Mouse (Mus musculus) ZHBTc4 (cell line): ENCODE results near the gene Klk9.

Source experiments
- DNase-seq: peaks from one replicate; pipeline ENCODE4 v3.0.0-alpha.2; 2011; ENCODE audit warnings: low read depth, low spot score

The Klk9 gene

GRCm38 (mm10) chr7:43791591-43791990 lies at the start of gene Klk9:
TSS of gene Klk9 (plus strand) at chr7:43791891.
- DNase-seq, result no peak

DNA sequence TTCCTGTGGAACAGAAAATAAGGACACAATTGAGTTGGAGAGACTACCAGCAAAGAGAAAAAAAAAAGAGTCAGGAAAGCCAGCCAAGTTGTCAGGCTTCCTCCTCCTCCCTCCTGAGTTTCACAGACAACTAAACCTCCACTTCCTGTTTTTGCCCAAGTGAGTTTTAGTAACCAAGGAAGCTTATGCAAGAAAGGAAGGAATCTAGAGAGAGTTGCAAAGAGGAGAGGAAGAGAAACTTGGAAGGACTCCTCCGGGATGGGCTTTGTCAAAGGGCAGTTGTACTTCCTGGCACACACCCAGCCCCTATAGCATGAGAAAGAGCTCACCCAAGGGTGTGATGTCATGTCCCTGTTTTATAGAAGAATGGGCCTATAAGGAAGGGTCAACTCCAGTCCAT lies 43.9 kb upstream of the Klk9 start:
- DNase-seq, result no peak

DNA sequence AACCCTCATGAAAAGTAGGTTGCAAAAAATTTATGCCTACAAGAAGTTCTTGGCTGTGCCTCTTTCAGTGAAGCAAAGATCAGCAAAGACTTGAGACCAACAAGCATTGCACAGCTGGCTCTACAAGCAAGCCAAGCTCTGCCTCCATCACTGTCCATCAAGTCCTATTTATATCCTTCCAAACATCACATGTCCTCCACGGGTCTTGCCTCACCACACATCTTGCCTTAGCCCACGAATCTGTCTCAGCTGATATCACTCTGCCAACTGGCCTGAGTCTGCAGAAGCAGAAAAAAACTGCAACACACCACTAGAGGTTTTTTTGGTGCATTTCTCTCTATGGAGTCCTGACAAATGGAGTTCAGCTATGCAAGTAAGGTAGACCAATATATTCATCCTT lies 38.9 kb upstream of the Klk9 start:
- DNase-seq, result no peak

GRCm38 (mm10) chr7:43766484-43766883 lies 25.2 kb upstream of the Klk9 start:
- no peak for DNase-seq

- no peak for DNase-seq
Observed at GRCm38 (mm10) chr7:43768597-43768996, 23.1 kb upstream of the Klk9 start, which contains the start of gene Klk12. TSS of gene Klk12 (plus strand) at chr7:43768897.

DNA sequence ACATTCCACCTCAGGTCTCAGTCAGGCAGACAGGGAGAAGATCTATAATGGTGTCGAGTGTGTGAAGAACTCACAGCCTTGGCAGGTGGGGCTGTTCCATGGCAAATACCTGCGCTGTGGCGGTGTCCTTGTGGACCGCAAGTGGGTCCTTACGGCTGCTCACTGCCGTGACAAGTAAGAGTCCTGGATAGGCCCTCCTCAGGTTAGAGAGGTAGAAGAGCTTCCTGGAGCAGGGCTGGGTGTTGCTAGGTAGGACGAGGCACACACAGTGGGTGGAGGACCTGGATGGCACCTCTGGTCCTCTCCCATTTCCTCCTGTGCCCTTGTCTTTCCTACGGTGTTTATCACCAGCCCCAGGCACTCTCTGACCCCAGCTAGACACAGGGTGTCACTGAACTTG lies 22.1 kb upstream of the Klk9 start:
- no peak for DNase-seq

GRCm38 (mm10) chr7:43770701-43771100 lies 21.0 kb upstream of the Klk9 start:
- DNase-seq, result no peak

DNA sequence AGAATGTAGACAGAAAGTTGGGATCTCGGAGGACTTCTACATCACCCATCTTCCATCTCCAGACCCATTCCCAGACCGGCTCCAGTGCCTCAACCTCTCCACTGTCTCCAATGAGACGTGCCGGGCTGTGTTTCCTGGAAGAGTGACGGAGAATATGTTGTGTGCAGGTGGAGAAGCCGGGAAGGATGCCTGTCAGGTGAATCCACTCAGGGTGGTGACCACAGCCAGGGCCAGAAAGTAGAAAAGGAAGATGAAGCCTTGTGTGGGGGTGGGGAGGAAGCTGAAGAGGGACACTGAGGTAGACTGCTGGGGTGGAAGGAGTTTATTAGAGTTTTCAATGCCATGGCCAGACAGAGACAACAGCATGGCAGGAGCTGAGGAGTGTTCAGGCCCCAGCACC lies 19.8 kb upstream of the Klk9 start:
- DNase-seq, result no peak

DNA sequence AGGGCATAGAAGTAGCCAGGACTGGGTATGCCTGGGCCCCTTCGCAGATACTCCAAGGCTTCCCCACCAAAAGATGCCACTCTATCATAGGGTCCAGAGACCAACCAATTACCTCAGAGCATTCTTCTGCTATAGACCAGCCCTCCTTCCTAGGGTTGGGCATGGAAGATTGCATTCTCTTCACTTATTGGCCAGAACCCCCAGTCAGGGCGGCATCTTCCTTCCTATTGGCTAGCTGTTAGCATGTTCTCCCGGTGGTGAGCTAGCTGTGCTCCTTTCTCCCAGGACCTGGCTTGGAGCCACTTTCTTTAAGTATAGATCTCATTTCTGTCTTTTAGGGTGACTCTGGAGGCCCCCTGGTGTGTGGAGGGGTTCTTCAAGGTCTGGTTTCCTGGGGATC lies 18.8 kb upstream of the Klk9 start:
- peak; percentile 51 for DNase-seq

- no peak for DNase-seq
Observed at GRCm38 (mm10) chr7:43774364-43774763, 17.3 kb upstream of the Klk9 start, which contains the start of gene Klk11. TSS of gene Klk11 (plus strand) at chr7:43774604.

DNA sequence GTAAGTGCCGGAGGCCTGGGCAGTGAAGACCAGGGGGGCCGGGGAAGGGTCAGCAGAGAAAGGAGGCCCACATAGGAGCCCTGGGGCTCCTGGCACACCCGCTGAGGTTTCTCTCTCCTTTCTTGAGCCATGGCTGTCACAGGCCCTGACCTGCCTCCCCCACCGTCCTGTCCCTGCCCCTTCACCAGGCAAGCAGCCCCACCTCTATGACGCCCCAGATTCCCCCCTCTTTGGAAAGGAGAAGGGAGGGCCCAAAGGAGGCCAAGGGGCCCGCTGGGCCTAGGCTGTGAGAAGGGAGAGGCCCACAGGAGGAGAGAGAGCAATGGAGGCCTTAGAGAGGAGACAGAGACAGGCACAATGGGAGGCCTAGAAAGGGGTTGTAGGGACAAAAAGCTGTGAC lies 16.9 kb upstream of the Klk9 start:
- DNase-seq, result no peak

DNA sequence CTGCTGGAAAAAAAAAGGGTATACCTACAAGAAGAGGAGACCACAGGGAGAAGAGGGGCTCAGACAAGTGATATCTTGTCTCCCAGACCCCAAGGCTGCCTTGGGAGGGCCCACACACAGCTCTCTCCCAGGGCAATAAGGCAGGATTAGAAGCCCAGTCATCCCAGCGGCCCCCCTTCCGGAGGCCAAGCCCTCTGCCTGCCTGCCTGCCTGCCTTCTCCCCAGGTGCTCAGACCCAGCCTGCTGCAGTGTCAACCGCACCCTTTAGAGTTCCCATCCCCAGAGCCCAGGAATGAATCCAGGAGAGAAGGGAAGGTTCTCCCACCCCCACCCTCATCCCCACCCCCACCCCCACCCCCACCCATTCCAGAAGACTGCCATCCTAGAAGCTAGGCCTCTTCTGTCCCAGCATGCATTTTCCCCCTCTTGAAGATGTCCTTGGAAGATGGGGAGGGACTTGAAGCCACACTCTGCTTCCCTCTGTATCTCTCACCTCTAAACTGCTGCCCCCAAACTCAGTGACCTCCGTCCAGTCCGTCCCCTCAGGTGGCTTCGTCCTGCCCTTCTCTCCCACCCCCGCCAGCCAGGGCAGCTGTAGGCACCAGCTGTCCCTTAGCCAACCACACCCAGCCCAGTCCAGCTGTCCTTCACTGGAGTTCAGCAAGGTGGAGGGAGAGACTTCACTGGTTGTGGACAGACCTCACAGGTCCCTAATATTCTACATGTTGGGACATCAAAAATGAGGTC lies 16.2 kb upstream of the Klk9 start:
- peak; percentile 61 for DNase-seq

- DNase-seq, result no peak
Observed at GRCm38 (mm10) chr7:43776506-43776905, 15.2 kb upstream of the Klk9 start.

DNA sequence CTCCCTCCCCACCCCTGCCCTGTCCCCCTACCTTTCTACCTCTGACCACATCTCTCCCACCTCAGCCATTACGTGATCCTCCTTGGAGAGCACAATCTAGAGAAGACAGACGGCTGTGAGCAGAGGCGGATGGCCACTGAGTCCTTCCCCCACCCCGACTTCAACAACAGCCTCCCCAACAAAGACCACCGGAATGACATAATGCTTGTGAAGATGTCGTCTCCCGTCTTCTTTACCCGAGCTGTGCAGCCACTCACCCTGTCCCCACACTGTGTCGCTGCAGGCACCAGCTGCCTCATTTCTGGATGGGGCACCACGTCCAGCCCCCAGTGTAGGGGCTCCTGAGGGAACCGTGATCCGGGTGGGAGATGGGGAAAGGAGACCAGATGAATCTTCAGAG lies 14.3 kb upstream of the Klk9 start:
- DNase-seq, result no peak

- no peak for DNase-seq
Observed at GRCm38 (mm10) chr7:43778176-43778970, 13.3 kb upstream of the Klk9 start.

DNA sequence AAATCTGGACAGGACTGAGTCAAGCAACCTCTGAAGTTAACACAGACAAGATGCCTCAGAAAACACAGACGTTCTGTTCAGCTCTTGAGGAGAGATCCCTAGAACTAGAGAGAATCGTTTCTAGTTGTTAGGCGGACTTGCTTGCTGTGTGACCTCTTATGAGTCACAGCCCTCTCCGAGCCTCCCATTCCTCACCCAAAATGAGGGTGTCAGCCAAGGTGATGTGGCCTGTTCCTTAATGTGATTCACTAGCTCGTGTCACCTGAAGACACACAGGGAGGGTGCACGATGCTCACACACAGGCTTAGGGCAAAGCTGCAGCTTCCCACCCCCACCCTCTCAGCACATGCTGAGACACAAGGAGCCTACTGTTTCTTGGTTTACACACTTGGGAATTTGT lies 11.4 kb upstream of the Klk9 start:
- DNase-seq, result no peak

DNA sequence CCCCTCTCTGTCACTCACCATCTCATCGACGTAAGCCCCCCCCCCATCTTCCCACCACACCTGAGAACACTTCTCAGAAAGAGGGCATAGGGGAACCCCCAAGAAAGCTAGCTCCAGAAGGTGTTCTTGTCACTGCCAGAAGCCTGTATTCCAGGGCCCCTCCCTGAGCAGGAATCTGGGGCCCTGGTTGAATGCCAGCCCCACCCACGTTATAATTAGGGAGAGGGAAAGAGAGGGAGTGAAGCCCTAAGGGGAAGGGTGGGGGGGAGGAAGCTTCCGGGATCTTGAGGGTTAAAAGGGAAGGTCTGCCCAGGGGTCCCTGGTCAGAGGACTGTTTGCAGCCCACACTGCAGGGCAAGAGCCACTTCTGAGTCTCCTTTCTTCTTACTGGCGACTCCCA lies 10.9 kb upstream of the Klk9 start, which contains the start of gene Klk10:
TSS of gene Klk10 (plus strand) at position 290 of the 400 bp plus-strand sequence.
- peak; percentile 46 for DNase-seq

DNA sequence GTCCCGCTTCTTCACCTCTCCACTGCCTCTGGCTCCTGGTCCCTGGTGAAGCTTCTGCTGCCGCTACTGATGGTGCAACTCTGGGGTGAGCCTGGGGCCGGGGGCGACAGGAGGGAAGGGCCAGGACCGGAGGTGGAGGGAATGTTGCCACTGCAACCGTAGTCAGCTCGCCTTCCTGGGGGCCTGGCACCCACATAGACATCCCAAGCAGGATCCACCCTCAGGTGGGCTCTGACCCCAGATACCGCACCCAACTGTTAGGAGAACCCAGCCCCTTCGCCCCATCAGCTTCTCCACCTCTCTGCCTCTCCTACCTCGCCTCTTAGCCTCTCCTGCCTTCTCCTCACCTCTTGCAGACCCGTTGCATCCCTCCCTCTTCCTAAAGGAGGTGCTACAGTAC lies 10.2 kb upstream of the Klk9 start:
- DNase-seq, result no peak

GRCm38 (mm10) chr7:43782275-43783265 lies 9.1 kb upstream of the Klk9 start:
- peak; percentile 91 for DNase-seq

GRCm38 (mm10) chr7:43785286-43785685 lies 6.4 kb upstream of the Klk9 start:
- no peak for DNase-seq

DNA sequence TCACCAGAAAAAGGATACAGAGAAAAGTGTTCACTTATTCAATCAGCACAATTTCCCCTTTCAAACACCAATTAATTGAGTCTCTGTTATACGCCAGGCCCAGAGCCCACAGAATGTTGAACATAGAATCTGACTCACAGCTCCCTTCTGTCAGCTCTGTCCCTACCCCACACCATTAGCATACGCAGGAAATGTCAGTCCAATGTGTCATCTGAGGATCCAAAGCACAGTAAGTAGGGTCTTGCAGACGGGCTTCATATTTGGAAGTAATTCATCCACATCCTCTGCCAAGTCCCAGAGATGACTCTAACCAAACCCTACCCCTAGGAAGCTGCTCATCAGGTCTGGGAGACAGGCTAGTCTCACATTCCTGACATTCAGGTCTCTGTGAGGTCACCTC lies 3.6 kb upstream of the Klk9 start:
- DNase-seq, result no peak

- DNase-seq, result no peak
Observed at GRCm38 (mm10) chr7:43789295-43789694, 2.4 kb upstream of the Klk9 start.
